Mouse (Mus musculus) gastrocnemius, postnatal 14 days (tissue): ENCODE results near the gene Armh3. TPM values are rescaled to one million over a fixed set of nuclear protein-coding genes. Genes with fewer than 3 reads are reported as not detected.

ENCODE experiments used
- DNase-seq: peaks from one replicate; pipeline ENCODE4 v3.0.0; 2021; ENCODE audit warnings: mixed read lengths
- intact Hi-C: fragments of 180-260 bp; cut with DNase I; formaldehyde crosslinking; loops from one replicate; pipeline ENCODE4 v1.15.1; 2025; ENCODE audit warnings: low total_unique reads
- long read RNA-seq, 2 experiments: library from polyadenylated mRNA; stranded (forward); transcript quantifications; one replicate each; pipeline ENCODE4 v2.0.0; 2021
- total RNA-seq, 2 experiments: library from RNA; stranded (reverse); gene quantifications; 2 replicates each; pipeline ENCODE4 v1.2.3; 2021

Gene Armh3
- total RNA-seq: 10 to 100 TPM; 10.8 to 10.9 TPM
- long read RNA-seq, experiment 1, partial matches to known transcripts: 0 of 9 reads
- long read RNA-seq, experiment 1, other reads (novel, unspliced or antisense): 6 of 9 reads
- long read RNA-seq, experiment 2, partial matches to known transcripts: 0 of 9 reads
- long read RNA-seq, experiment 2, other reads (novel, unspliced or antisense): 6 of 9 reads

- DNase-seq: peak; percentile 91
- intact Hi-C loops: no loop called here
Observed at GRCm38 (mm10) chr19:45997785-45998693, at the start of gene Armh3. Gene Armh3, minus strand, starts transcription at chr19:45998488.

- no peak for DNase-seq
- intact Hi-C loops: no loop called here
Observed at GRCm38 (mm10) chr19:46047426-46047825, 49.1 kb upstream of the Armh3 start.

- no peak for DNase-seq
- intact Hi-C loops: no loop called here
Observed at GRCm38 (mm10) chr19:46046621-46047025, 48.3 kb upstream of the Armh3 start.

GRCm38 (mm10) chr19:46045696-46046311 is 47.5 kb upstream of the Armh3 start:
- intact Hi-C loops: no loop called here

GRCm38 (mm10) chr19:46044993-46045695 is 46.9 kb upstream of the Armh3 start, which contains the start of gene Ldb1:
Gene Ldb1, minus strand, starts transcription at chr19:46045214.
- DNase-seq: peak; percentile 87
- intact Hi-C loops: no loop called here

More at GRCm38 (mm10) chr19:46045696-46046311, 47.5 kb upstream of the Armh3 start:
- peak; percentile 64 for DNase-seq

GRCm38 (mm10) chr19:46044271-46044992 is 46.1 kb upstream of the Armh3 start, which contains the start of gene Pprc1:
Gene Pprc1, plus strand, starts transcription at chr19:46044886.
- intact Hi-C loops: no loop called here

GRCm38 (mm10) chr19:46043380-46043779 is 45.1 kb upstream of the Armh3 start:
- peak; percentile 47 for DNase-seq
- intact Hi-C loops: no loop called here

More at GRCm38 (mm10) chr19:46044271-46044992, 46.1 kb upstream of the Armh3 start, which contains the start of gene Pprc1:
- peak; percentile 48 for DNase-seq

- intact Hi-C loops: no loop called here
- DNase-seq: no peak
Observed at GRCm38 (mm10) chr19:46042476-46043011, 44.3 kb upstream of the Armh3 start.

- intact Hi-C loops: no loop called here
- peak; percentile 77 for DNase-seq
Observed at GRCm38 (mm10) chr19:46041933-46042475, 43.7 kb upstream of the Armh3 start.

GRCm38 (mm10) chr19:46041299-46041932 is 43.1 kb upstream of the Armh3 start:
- no peak for DNase-seq
- intact Hi-C loops: no loop called here

- intact Hi-C loops: no loop called here
- DNase-seq: no peak
Observed at GRCm38 (mm10) chr19:46040149-46040902, 42.0 kb upstream of the Armh3 start.

- intact Hi-C loops: no loop called here
- peak; percentile 92 for DNase-seq
Observed at GRCm38 (mm10) chr19:46039478-46039877, 41.2 kb upstream of the Armh3 start.

- no peak for DNase-seq
- intact Hi-C loops: no loop called here
Observed at GRCm38 (mm10) chr19:46038851-46039260, 40.6 kb upstream of the Armh3 start.

GRCm38 (mm10) chr19:46037925-46038850 is 39.9 kb upstream of the Armh3 start:
- no peak for DNase-seq
- intact Hi-C loops: no loop called here

GRCm38 (mm10) chr19:46037243-46037924 is 39.1 kb upstream of the Armh3 start:
- intact Hi-C loops: no loop called here
- no peak for DNase-seq
